Mouse (Mus musculus): Measurements from ENCODE around the gene Sorcs3. TPM values are rescaled to one million over a fixed set of nuclear protein-coding genes. Genes with fewer than 3 reads are reported as not detected.

The Sorcs3 gene
- polyA plus RNA-seq, 1 experiment from 2014 or later: 0.07 TPM

- H3K36me3 ChIP-seq (replicated peaks): no peaks in the 10 kb centered on the region
- H3K27ac ChIP-seq (replicated peaks): no peak overlapping the region
- H3K9ac ChIP-seq: no peak overlapping the region
- ATAC-seq (ENCODE audit: insufficient read depth): no peak
- no peaks in the 10 kb centered on the region for H3K27me3 ChIP-seq
- H3K4me3 ChIP-seq (replicated peaks): no peak overlapping the region
- H3K9me3 ChIP-seq (replicated peaks): no peaks in the 10 kb centered on the region
- no peaks in the 10 kb centered on the region for H3K4me1 ChIP-seq (replicated peaks)
- no peak overlapping the region for H3K4me2 ChIP-seq
Measured at GRCm38 (mm10) chr19:48215379-48215778, 9.6 kb downstream of the Sorcs3 start.

GRCm38 (mm10) chr19:48237786-48238372, 32.1 kb downstream of the Sorcs3 start:
- no peak overlapping the region for H3K27ac ChIP-seq (replicated peaks)
- no peak for ATAC-seq (ENCODE audit: insufficient read depth)
- 45% methylated on average over 13 of the region's 13 CpGs for WGBS (ENCODE audit: insufficient replicate concordance)
- no peaks in the 10 kb centered on the region for H3K27me3 ChIP-seq
- H3K4me2 ChIP-seq: no peak overlapping the region
- no peaks in the 10 kb centered on the region for H3K36me3 ChIP-seq (replicated peaks)
- H3K9ac ChIP-seq: no peak overlapping the region
- no peaks in the 10 kb centered on the region for H3K9me3 ChIP-seq (replicated peaks)
- H3K4me1 ChIP-seq (replicated peaks): no peaks in the 10 kb centered on the region
- H3K4me3 ChIP-seq (replicated peaks): no peak overlapping the region

GRCm38 (mm10) chr19:48238391-48238790, 32.6 kb downstream of the Sorcs3 start:
- H3K36me3 ChIP-seq (replicated peaks): no peaks in the 10 kb centered on the region
- no peak for ATAC-seq (ENCODE audit: insufficient read depth)
- H3K4me3 ChIP-seq (replicated peaks): no peak overlapping the region

GRCm38 (mm10) chr19:48240960-48241359, 35.1 kb downstream of the Sorcs3 start:
- H3K27ac ChIP-seq (replicated peaks): no peak overlapping the region
- ATAC-seq (ENCODE audit: insufficient read depth): no peak
- H3K36me3 ChIP-seq (replicated peaks): no peaks in the 10 kb centered on the region

More at GRCm38 (mm10) chr19:48238391-48238790, 32.6 kb downstream of the Sorcs3 start:
- no peak overlapping the region for H3K4me2 ChIP-seq
- WGBS (ENCODE audit: insufficient replicate concordance): 78% methylated on average over 9 of the region's 9 CpGs
- H3K27ac ChIP-seq (replicated peaks): no peak overlapping the region
- H3K27me3 ChIP-seq: no peaks in the 10 kb centered on the region
- H3K4me1 ChIP-seq (replicated peaks): no peaks in the 10 kb centered on the region
- no peak overlapping the region for H3K9ac ChIP-seq
- no peaks in the 10 kb centered on the region for H3K9me3 ChIP-seq (replicated peaks)

GRCm38 (mm10) chr19:48244036-48244435, 38.2 kb downstream of the Sorcs3 start:
- H3K4me3 ChIP-seq (replicated peaks): no peak overlapping the region
- 51% methylated on average over 3 of the region's 3 CpGs for WGBS (ENCODE audit: insufficient replicate concordance)
- no peaks in the 10 kb centered on the region for H3K9me3 ChIP-seq (replicated peaks)
- H3K27ac ChIP-seq (replicated peaks): no peak overlapping the region
- H3K27me3 ChIP-seq: no peaks in the 10 kb centered on the region
- no peaks in the 10 kb centered on the region for H3K36me3 ChIP-seq (replicated peaks)
- no peak overlapping the region for H3K4me2 ChIP-seq
- H3K4me1 ChIP-seq (replicated peaks): no peaks in the 10 kb centered on the region
- no peak overlapping the region for H3K9ac ChIP-seq
- ATAC-seq (ENCODE audit: insufficient read depth): no peak

More at GRCm38 (mm10) chr19:48240960-48241359, 35.1 kb downstream of the Sorcs3 start:
- Histone ChIP-seq H3K4me2 (no peak overlapping the region), H3K4me3 (replicated peaks) (no peak overlapping the region), H3K4me1 (replicated peaks) (no peaks in the 10 kb centered on the region), H3K9me3 (replicated peaks) (no peaks in the 10 kb centered on the region), H3K9ac (no peak overlapping the region), H3K27me3 (no peaks in the 10 kb centered on the region)
- 52% methylated on average over 2 of the region's 2 CpGs for WGBS (ENCODE audit: insufficient replicate concordance)

GRCm38 (mm10) chr19:48259223-48259622, 53.4 kb downstream of the Sorcs3 start:
- Histone ChIP-seq H3K27ac (replicated peaks) (no peak overlapping the region), H3K4me1 (replicated peaks) (no peaks in the 10 kb centered on the region), H3K9ac (no peak overlapping the region), H3K36me3 (replicated peaks) (no peaks in the 10 kb centered on the region), H3K4me2 (no peak overlapping the region), H3K4me3 (replicated peaks) (no peak overlapping the region), H3K27me3 (no peaks in the 10 kb centered on the region), H3K9me3 (replicated peaks) (0 out of 2 replicates have a peak, but pooled peaks cover 3% of the 10 kb centered on the region)
- ATAC-seq (ENCODE audit: insufficient read depth): no peak
- 54% methylated on average over 7 of the region's 7 CpGs for WGBS (ENCODE audit: insufficient replicate concordance)

- H3K36me3 ChIP-seq (replicated peaks): no peaks in the 10 kb centered on the region
- no peak for ATAC-seq (ENCODE audit: insufficient read depth)
- WGBS (ENCODE audit: insufficient replicate concordance): 71% methylated on average over 8 of the region's 8 CpGs
Measured at GRCm38 (mm10) chr19:48260671-48261070, 54.8 kb downstream of the Sorcs3 start.

GRCm38 (mm10) chr19:48263750-48264149, 57.9 kb downstream of the Sorcs3 start:
- no peak for ATAC-seq (ENCODE audit: insufficient read depth)

More at GRCm38 (mm10) chr19:48260671-48261070, 54.8 kb downstream of the Sorcs3 start:
- H3K9me3 ChIP-seq (replicated peaks): 0 out of 2 replicates have a peak, but pooled peaks cover 3% of the 10 kb centered on the region
- H3K4me2 ChIP-seq: no peak overlapping the region
- no peak overlapping the region for H3K9ac ChIP-seq
- no peak overlapping the region for H3K4me3 ChIP-seq (replicated peaks)
- H3K27ac ChIP-seq (replicated peaks): no peak overlapping the region
- no peaks in the 10 kb centered on the region for H3K4me1 ChIP-seq (replicated peaks)
- H3K27me3 ChIP-seq: no peaks in the 10 kb centered on the region

GRCm38 (mm10) chr19:48280273-48280672, 74.4 kb downstream of the Sorcs3 start:
- H3K27ac ChIP-seq (replicated peaks): no peak overlapping the region
- WGBS (ENCODE audit: insufficient replicate concordance): 59% methylated on average over 8 of the region's 8 CpGs
- H3K27me3 ChIP-seq: no peaks in the 10 kb centered on the region
- H3K36me3 ChIP-seq (replicated peaks): no peaks in the 10 kb centered on the region
- ATAC-seq (ENCODE audit: insufficient read depth): no peak
- H3K4me3 ChIP-seq (replicated peaks): no peak overlapping the region
- no peak overlapping the region for H3K9ac ChIP-seq
- H3K9me3 ChIP-seq (replicated peaks): no peaks in the 10 kb centered on the region
- no peaks in the 10 kb centered on the region for H3K4me1 ChIP-seq (replicated peaks)
- no peak overlapping the region for H3K4me2 ChIP-seq

More at GRCm38 (mm10) chr19:48263750-48264149, 57.9 kb downstream of the Sorcs3 start:
- Histone ChIP-seq H3K9ac (no peak overlapping the region), H3K4me1 (replicated peaks) (no peaks in the 10 kb centered on the region), H3K4me3 (replicated peaks) (no peak overlapping the region), H3K4me2 (no peak overlapping the region), H3K9me3 (replicated peaks) (0 out of 2 replicates have a peak, but pooled peaks cover 3% of the 10 kb centered on the region), H3K27ac (replicated peaks) (no peak overlapping the region), H3K36me3 (replicated peaks) (no peaks in the 10 kb centered on the region), H3K27me3 (no peaks in the 10 kb centered on the region)
- WGBS (ENCODE audit: insufficient replicate concordance): 60% methylated on average over 5 of the region's 5 CpGs

- no peaks in the 10 kb centered on the region for H3K27me3 ChIP-seq
- H3K9me3 ChIP-seq (replicated peaks): no peaks in the 10 kb centered on the region
- no peak for ATAC-seq (ENCODE audit: insufficient read depth)
- 73% methylated on average over 6 of the region's 6 CpGs for WGBS (ENCODE audit: insufficient replicate concordance)
- H3K36me3 ChIP-seq (replicated peaks): no peaks in the 10 kb centered on the region
- no peak overlapping the region for H3K4me2 ChIP-seq
- no peak overlapping the region for H3K4me3 ChIP-seq (replicated peaks)
- H3K9ac ChIP-seq: no peak overlapping the region
- H3K27ac ChIP-seq (replicated peaks): no peak overlapping the region
- no peaks in the 10 kb centered on the region for H3K4me1 ChIP-seq (replicated peaks)
Measured at GRCm38 (mm10) chr19:48282250-48282649, 76.4 kb downstream of the Sorcs3 start.

GRCm38 (mm10) chr19:48283217-48283616, 77.4 kb downstream of the Sorcs3 start:
- no peak overlapping the region for H3K4me2 ChIP-seq
- H3K9me3 ChIP-seq (replicated peaks): no peaks in the 10 kb centered on the region
- no peak overlapping the region for H3K27ac ChIP-seq (replicated peaks)
- H3K27me3 ChIP-seq: no peaks in the 10 kb centered on the region
- no peaks in the 10 kb centered on the region for H3K4me1 ChIP-seq (replicated peaks)
- H3K4me3 ChIP-seq (replicated peaks): no peak overlapping the region
- 34% methylated on average over 4 of the region's 4 CpGs for WGBS (ENCODE audit: insufficient replicate concordance)
- ATAC-seq (ENCODE audit: insufficient read depth): no peak
- H3K9ac ChIP-seq: no peak overlapping the region
- H3K36me3 ChIP-seq (replicated peaks): no peaks in the 10 kb centered on the region
